Mouse (Mus musculus) CH12.LX (cell line): Measurements from ENCODE around the gene Ghr. TPM values are rescaled to one million over a fixed set of nuclear protein-coding genes. Genes with fewer than 3 reads are reported as not detected.

Experiments
- DNase-seq: peaks from one replicate; pipeline ENCODE4 v3.0.0-alpha.2; 2013; ENCODE audit errors: extremely low read depth
- H3K27ac ChIP-seq: 2 replicates; pipeline ENCODE4 v1.5.1; 2012; ENCODE audit warnings: low read depth, mild to moderate bottlenecking, control low read depth, moderate library complexity; ENCODE audit not compliant: insufficient read depth
- H3K27me3 ChIP-seq: replicated peaks from 2 replicates; pipeline ENCODE3; 2012; ENCODE audit warnings: inconsistent platforms
- H3K36me3 ChIP-seq, 2 experiments: replicated peaks in 1 of 2; 2 replicates each; pipeline versions ENCODE3 to v1.6.1; 2012; ENCODE audit warnings: inconsistent platforms in 1 of 2, low read length in 1 of 2, mild to moderate bottlenecking in 1 of 2, mixed read lengths in 1 of 2, moderate library complexity in 1 of 2; ENCODE audit not compliant: control insufficient read depth in 1 of 2, insufficient read depth in 1 of 2
- H3K4me1 ChIP-seq, 2 experiments: 2 replicates each; pipeline ENCODE4 v1.6.1; 2012; ENCODE audit warnings: inconsistent platforms in 1 of 2, moderate library complexity in 1 of 2; ENCODE audit not compliant: insufficient read depth in 2 of 2, control insufficient read depth in 1 of 2
- H3K4me2 ChIP-seq: 2 replicates; pipeline ENCODE4 v1.6.1; 2012; ENCODE audit warnings: low read depth, mild to moderate bottlenecking, control low read depth; ENCODE audit not compliant: poor library complexity, insufficient read depth, severe bottlenecking
- H3K4me3 ChIP-seq, 3 experiments: fragments of 150-350 bp in 1 of 3; sonication (generic) in 1 of 3; replicated peaks in 1 of 3; 2 replicates each; pipeline versions ENCODE3 to v1.5.1; 2011 to 2012; ENCODE audit warnings: low read depth in 2 of 3, low read length in 2 of 3, mild to moderate bottlenecking in 2 of 3, moderate library complexity in 2 of 3, control low read depth in 1 of 3, improper control_type of control experiment in 1 of 3, inconsistent platforms in 1 of 3, mixed read lengths in 1 of 3; ENCODE audit not compliant: poor library complexity in 1 of 3
- H3K79me2 ChIP-seq: replicated peaks from 2 replicates; pipeline ENCODE4 v1.6.1; 2012; ENCODE audit warnings: mild to moderate bottlenecking, moderate library complexity; ENCODE audit not compliant: control insufficient read depth, poor library complexity, insufficient read depth, severe bottlenecking; ENCODE audit errors: extremely low read depth
- H3K9ac ChIP-seq: 2 replicates; pipeline ENCODE4 v1.6.1; 2012; ENCODE audit warnings: low read depth, mild to moderate bottlenecking, control low read depth, moderate library complexity; ENCODE audit not compliant: insufficient read depth
- H3K9me3 ChIP-seq: replicated peaks from 2 replicates; pipeline ENCODE3; 2012; ENCODE audit warnings: low read length, inconsistent platforms, mixed read lengths
- BHLHE40 ChIP-seq: IDR thresholded peaks from 2 replicates; pipeline ENCODE4 v1.6.1; 2011; ENCODE audit warnings: mild to moderate bottlenecking, low read depth, low read length, improper control_type of control experiment
- CTCF ChIP-seq, 2 experiments: IDR thresholded peaks in 1 of 2; conservative IDR thresholded peaks in 1 of 2; 2 replicates each; pipeline ENCODE4 v1.5.1; 2011 to 2012; ENCODE audit warnings: low read depth in 2 of 2, low read length in 2 of 2, improper control_type of control experiment in 1 of 2, inconsistent platforms in 1 of 2, mild to moderate bottlenecking in 1 of 2, moderate library complexity in 1 of 2
- EP300 ChIP-seq: IDR thresholded peaks from 2 replicates; pipeline ENCODE4 v1.6.1; 2011; ENCODE audit warnings: low read length, improper control_type of control experiment
- ETS1 ChIP-seq: conservative IDR thresholded peaks from 2 replicates; pipeline ENCODE4 v1.6.1; 2012; ENCODE audit warnings: low read depth, mild to moderate bottlenecking, inconsistent platforms, low read length, improper control_type of control experiment, moderate library complexity
- GABPA ChIP-seq: IDR thresholded peaks from 2 replicates; pipeline ENCODE4 v1.6.1; 2012; ENCODE audit warnings: low read depth, low read length, improper control_type of control experiment, inconsistent platforms; ENCODE audit not compliant: insufficient replicate concordance
- JUN ChIP-seq: IDR thresholded peaks from 2 replicates; pipeline ENCODE4 v1.6.1; 2011; ENCODE audit warnings: low read depth, mild to moderate bottlenecking, low read length, improper control_type of control experiment, moderate library complexity; ENCODE audit not compliant: insufficient read depth
- JUND ChIP-seq: conservative IDR thresholded peaks from 2 replicates; pipeline ENCODE4 v1.6.1; 2011; ENCODE audit warnings: low read depth, low read length, improper control_type of control experiment
- KAT2A ChIP-seq: IDR thresholded peaks from 2 replicates; pipeline ENCODE4 v1.6.1; 2012; ENCODE audit warnings: low read length, improper control_type of control experiment, inconsistent platforms; ENCODE audit not compliant: insufficient replicate concordance
- MAX ChIP-seq: IDR thresholded peaks from 2 replicates; pipeline ENCODE4 v1.6.1; 2011; ENCODE audit warnings: low read length, improper control_type of control experiment
- MAZ ChIP-seq: IDR thresholded peaks from 2 replicates; pipeline ENCODE4 v1.6.1; 2012; ENCODE audit warnings: low read depth, mild to moderate bottlenecking, inconsistent platforms, low read length, improper control_type of control experiment, moderate library complexity
- MEF2A ChIP-seq: IDR thresholded peaks from 2 replicates; pipeline ENCODE4 v1.6.1; 2014; ENCODE audit warnings: low read depth, mild to moderate bottlenecking, inconsistent platforms, low read length, improper control_type of control experiment, borderline replicate concordance
- MXI1 ChIP-seq: IDR thresholded peaks from 2 replicates; pipeline ENCODE4 v1.6.1; 2011; ENCODE audit warnings: mild to moderate bottlenecking, low read depth, low read length, improper control_type of control experiment
- MYC ChIP-seq: IDR thresholded peaks from 2 replicates; pipeline ENCODE4 v1.6.1; 2011; ENCODE audit warnings: low read depth, mild to moderate bottlenecking, improper control_type of control experiment, low read length
- NELFE ChIP-seq: IDR thresholded peaks from 2 replicates; pipeline ENCODE4 v1.6.1; 2011; ENCODE audit warnings: low read depth, low read length, improper control_type of control experiment
- NRF1 ChIP-seq: IDR thresholded peaks from 2 replicates; pipeline ENCODE4 v1.6.1; 2014; ENCODE audit warnings: low read depth, mild to moderate bottlenecking, inconsistent platforms, low read length, improper control_type of control experiment, moderate library complexity
- PAX5 ChIP-seq: IDR thresholded peaks from 2 replicates; pipeline ENCODE4 v1.6.1; 2012; ENCODE audit warnings: low read length, inconsistent platforms, mixed read lengths
- POLR2A ChIP-seq: IDR thresholded peaks from 2 replicates; pipeline ENCODE4 v1.6.1; 2011; ENCODE audit warnings: low read depth, mild to moderate bottlenecking, improper control_type of control experiment, low read length
- RAD21 ChIP-seq: IDR thresholded peaks from 2 replicates; pipeline ENCODE4 v1.6.1; 2011; ENCODE audit warnings: low read depth, mild to moderate bottlenecking, low read length, improper control_type of control experiment, moderate library complexity
- RCOR1 ChIP-seq: conservative IDR thresholded peaks from 2 replicates; pipeline ENCODE4 v1.6.1; 2012; ENCODE audit warnings: low read depth, mild to moderate bottlenecking, inconsistent platforms, low read length, improper control_type of control experiment
- SMC3 ChIP-seq: IDR thresholded peaks from 2 replicates; pipeline ENCODE4 v1.6.1; 2011; ENCODE audit warnings: low read depth, low read length, improper control_type of control experiment
- UBTF ChIP-seq: IDR thresholded peaks from 2 replicates; pipeline ENCODE4 v1.6.1; 2012; ENCODE audit warnings: low read depth, mild to moderate bottlenecking, inconsistent platforms, low read length, improper control_type of control experiment, moderate library complexity
- USF1 ChIP-seq: IDR thresholded peaks from 2 replicates; pipeline ENCODE4 v1.6.1; 2014; ENCODE audit warnings: low read depth, mild to moderate bottlenecking, inconsistent platforms, low read length, improper control_type of control experiment
- USF2 ChIP-seq: conservative IDR thresholded peaks from 2 replicates; pipeline ENCODE4 v1.6.1; 2011; ENCODE audit warnings: low read depth, low read length, improper control_type of control experiment
- ZC3H11A ChIP-seq: IDR thresholded peaks from 2 replicates; pipeline ENCODE4 v1.6.1; 2012; ENCODE audit warnings: low read depth, mild to moderate bottlenecking, inconsistent platforms, low read length, improper control_type of control experiment
- ZNF384 ChIP-seq: IDR thresholded peaks from 2 replicates; pipeline ENCODE4 v1.6.1; 2012; ENCODE audit warnings: low read depth, low read length, improper control_type of control experiment, inconsistent platforms
- dilution Hi-C: fragments of 300-500 bp; cut with MboI; formaldehyde crosslinking; loops from 2 replicates; pipeline ENCODE4 v1.14.3; 2020; ENCODE audit warnings: low sequenced_read_pairs; ENCODE audit not compliant: extremely low pct_unique_long_range_greater_than_20kb, extremely low pct_ligation_motif_present
- in situ Hi-C: fragments of 300-500 bp; cut with MboI; formaldehyde crosslinking; loops from 3 replicates; pipeline ENCODE4 v1.14.3; 2019; ENCODE audit warnings: low sequenced_read_pairs, low pct_ligation_motif_present, low pct_unique_long_range_greater_than_20kb, mixed read lengths
- polyA plus RNA-seq: library from polyadenylated mRNA; unstranded; fragments of >175 nt; gene quantifications from 2 replicates; pipeline ENCODE4 v1.2.1, GENCODE M21; 2012; ENCODE audit warnings: low read depth; ENCODE audit not compliant: insufficient read length
- total RNA-seq, 2 experiments: library from RNA; depleted of rRNA; stranded (reverse); fragments of 300-350 nt in 1 of 2; fragments of >200 nt in 1 of 2; gene quantifications; 2 replicates each; pipeline ENCODE4 v1.2.3; 2012 to 2014

Ghr gene
- total and polyA plus RNA-seq, 3 experiments = 0.42 to 1.7 (median 0.89) TPM

GRCm38 (mm10) chr15:3444448-3445020, 138.8 kb downstream of the Ghr start:
- Histone ChIP-seq H3K4me3 (no peak overlapping the region), H3K79me2 (no peaks in the 10 kb centered on the region)
- dilution Hi-C loops = no loop called here

GRCm38 (mm10) chr15:3441506-3442286, 141.6 kb downstream of the Ghr start:
- Histone ChIP-seq H3K9me3 (no peaks in the 10 kb centered on the region), H3K4me2 (no peak overlapping the region), H3K79me2 (no peaks in the 10 kb centered on the region), H3K9ac (no peak overlapping the region), H3K4me3 (no peak overlapping the region), H3K4me1 (no peaks in the 10 kb centered on the region), H3K27me3 (no peaks in the 10 kb centered on the region), H3K27ac (no peak overlapping the region), H3K36me3 (no peaks in the 10 kb centered on the region)
- TF ChIP-seq CTCF (conservative IDR thresholded peaks at IDR 0.05 in 1 of 2, IDR thresholded peaks at IDR 0.05 in 1 of 2; ENCODE audit: low read depth in 2 of 2, low read length in 2 of 2) = peak; percentile 61 to 74
- TF ChIP-seq POLR2A = no peak
- no peak for TF ChIP-seq RCOR1
- TF ChIP-seq NRF1 = no peak
- TF ChIP-seq ETS1 = no peak
- no peak for TF ChIP-seq ZC3H11A
- TF ChIP-seq RAD21 = peak; percentile 65
- 0 out of 2 replicates have a peak, but pooled peaks have one; percentile 29 for TF ChIP-seq NELFE
- TF ChIP-seq SMC3 = peak; percentile 56
- no peak for TF ChIP-seq JUN
- TF ChIP-seq MAZ = no peak
- no peak for TF ChIP-seq MXI1
- no peak for TF ChIP-seq JUND
- no peak for TF ChIP-seq GABPA
- TF ChIP-seq MEF2A = no peak
- in situ Hi-C loops (no loop called here), dilution Hi-C loops (no loop called here)
- DNase-seq = peak; percentile 54

More at GRCm38 (mm10) chr15:3444448-3445020, 138.8 kb downstream of the Ghr start:
- no peaks in the 10 kb centered on the region for H3K36me3 ChIP-seq
- TF ChIP-seq USF2 (no peak), SMC3 (no peak), KAT2A (no peak), NRF1 (no peak), NELFE (no peak), PAX5 (no peak), BHLHE40 (no peak), RCOR1 (no peak), ZC3H11A (no peak), ZNF384 (no peak), UBTF (no peak), MAZ (no peak), MAX (no peak), EP300 (no peak), MXI1 (no peak), MYC (no peak), USF1 (no peak)
- TF ChIP-seq, all 38 proteins: peak for 0
- no peaks in the 10 kb centered on the region for H3K27me3 ChIP-seq
- in situ Hi-C loops = no loop called here
- no peak overlapping the region for H3K9ac ChIP-seq
- H3K9me3 ChIP-seq = no peaks in the 10 kb centered on the region
- DNase-seq = no peak
- H3K4me1 ChIP-seq = no peaks in the 10 kb centered on the region
- H3K27ac ChIP-seq = no peak overlapping the region
- no peak overlapping the region for H3K4me2 ChIP-seq
